Mouse (Mus musculus): ENCODE data around the gene Alpl. TPM values are rescaled to one million over a fixed set of nuclear protein-coding genes. Genes with fewer than 3 reads are reported as not detected.

The Alpl gene
- total and polyA plus RNA-seq, 3 experiments: not detected

GRCm38 (mm10) chr4:137704561-137704960, 91.6 kb downstream of the Alpl start:
- Histone ChIP-seq H3K36me3 (ENCODE audit: control insufficient read depth in 1 of 2, insufficient read depth in 2 of 2, low read length in 2 of 2) (peaks cover 0 to 5% of the 10 kb centered on the region in 2 experiments; a peak in 2 of 4 replicates), H3K79me2 (ENCODE audit: control insufficient read depth, insufficient read depth, low read length, poor library complexity) (no peaks in the 10 kb centered on the region; the same call in 1 of the 2 replicates), H3K9ac (ENCODE audit: control insufficient read depth, low read depth, low read length, poor library complexity, severe bottlenecking) (no peak overlapping the region), H3K27me3 (ENCODE audit: control insufficient read depth in 1 of 2, insufficient read depth in 2 of 2, low read length in 2 of 2) (no peaks in the 10 kb centered on the region), H3K4me1 (ENCODE audit: control insufficient read depth in 1 of 2, insufficient read depth in 2 of 2, low read length in 2 of 2) (peaks cover 9 to 20% of the 10 kb centered on the region in 2 experiments), H3K27ac (ENCODE audit: control insufficient read depth, low read depth, low read length) (no peak overlapping the region), H3K9me3 (replicated peaks; ENCODE audit: insufficient read depth, low read length) (no peaks in the 10 kb centered on the region), H3K4me3 (ENCODE audit: control insufficient read depth in 1 of 2, insufficient read depth in 1 of 2, low read depth in 2 of 2, low read length in 2 of 2) (no peak overlapping the region)
- TF ChIP-seq BHLHE40 (IDR thresholded peaks at IDR 0.05; ENCODE audit: borderline replicate concordance, low read depth, low read length) (no peak), TAL1 (IDR thresholded peaks at IDR 0.05; ENCODE audit: low read length) (no peak), USF2 (IDR thresholded peaks at IDR 0.05; ENCODE audit: borderline replicate concordance in 1 of 2, insufficient read depth in 1 of 2, low read depth in 1 of 2, low read length in 2 of 2) (no peak), MYB (IDR thresholded peaks at IDR 0.05; ENCODE audit: low read depth, low read length) (no peak), ZMIZ1 (IDR thresholded peaks at IDR 0.05; ENCODE audit: low read depth, low read length) (no peak), KAT2A (conservative IDR thresholded peaks at IDR 0.05; ENCODE audit: low read depth, low read length) (no peak), JUND (IDR thresholded peaks at IDR 0.05; ENCODE audit: low read depth, low read length) (no peak), ETS1 (IDR thresholded peaks at IDR 0.05; ENCODE audit: low read depth, low read length) (no peak), RCOR1 (IDR thresholded peaks at IDR 0.05; ENCODE audit: low read depth, low read length) (no peak)
- no peak for DNase-seq (ENCODE audit: low read depth, low spot score)

- Histone ChIP-seq H3K36me3 (ENCODE audit: control insufficient read depth in 1 of 2, insufficient read depth in 2 of 2, low read length in 2 of 2) (peaks cover 0 to 5% of the 10 kb centered on the region in 2 experiments; a peak in 2 of 4 replicates), H3K27ac (ENCODE audit: control insufficient read depth, low read depth, low read length) (no peak overlapping the region), H3K79me2 (ENCODE audit: control insufficient read depth, insufficient read depth, low read length, poor library complexity) (no peaks in the 10 kb centered on the region; the same call in 1 of the 2 replicates), H3K9me3 (replicated peaks; ENCODE audit: insufficient read depth, low read length) (no peaks in the 10 kb centered on the region), H3K4me1 (ENCODE audit: control insufficient read depth in 1 of 2, insufficient read depth in 2 of 2, low read length in 2 of 2) (peaks cover 9 to 20% of the 10 kb centered on the region in 2 experiments), H3K9ac (ENCODE audit: control insufficient read depth, low read depth, low read length, poor library complexity, severe bottlenecking) (no peak overlapping the region), H3K27me3 (ENCODE audit: control insufficient read depth in 1 of 2, insufficient read depth in 2 of 2, low read length in 2 of 2) (no peaks in the 10 kb centered on the region), H3K4me3 (ENCODE audit: control insufficient read depth in 1 of 2, insufficient read depth in 1 of 2, low read depth in 2 of 2, low read length in 2 of 2) (no peak overlapping the region)
- peak; percentile 69 for DNase-seq (ENCODE audit: low read depth, low spot score)
- peak; percentile 43; the same call in 1 of the 2 replicates for TF ChIP-seq GATA1 (IDR thresholded peaks at IDR 0.05; ENCODE audit: low read depth, low read length)
- no peak for TF ChIP-seq POLR2AphosphoS2 (IDR thresholded peaks at IDR 0.05; ENCODE audit: low read length)
- TF ChIP-seq TBP (IDR thresholded peaks at IDR 0.05; ENCODE audit: low read depth, low read length): 0 out of 2 replicates have a peak, but pooled peaks have one; percentile 25
Measured at GRCm38 (mm10) chr4:137703077-137703476, 93.1 kb downstream of the Alpl start.

- H3K79me2 ChIP-seq (ENCODE audit: control insufficient read depth, insufficient read depth, low read length, poor library complexity): no peaks in the 10 kb centered on the region
- DNase-seq (ENCODE audit: low read depth, low spot score): no peak
- no peak overlapping the region for H3K27ac ChIP-seq (ENCODE audit: control insufficient read depth, low read depth, low read length)
- no peaks in the 10 kb centered on the region for H3K9me3 ChIP-seq (replicated peaks; ENCODE audit: insufficient read depth, low read length)
- H3K9ac ChIP-seq (ENCODE audit: control insufficient read depth, low read depth, low read length, poor library complexity, severe bottlenecking): no peak overlapping the region
- H3K27me3 ChIP-seq (ENCODE audit: control insufficient read depth in 1 of 2, insufficient read depth in 2 of 2, low read length in 2 of 2): no peaks in the 10 kb centered on the region
- H3K36me3 ChIP-seq (ENCODE audit: control insufficient read depth in 1 of 2, insufficient read depth in 2 of 2, low read length in 2 of 2): peaks cover 0 to 6% of the 10 kb centered on the region in 2 experiments; a peak in 2 of 4 replicates
- H3K4me3 ChIP-seq (ENCODE audit: control insufficient read depth in 1 of 2, insufficient read depth in 1 of 2, low read depth in 2 of 2, low read length in 2 of 2): no peak overlapping the region
- TF ChIP-seq ZNF384 (IDR thresholded peaks at IDR 0.05; ENCODE audit: low read depth, low read length) (no peak), MXI1 (IDR thresholded peaks at IDR 0.05; ENCODE audit: low read depth, low read length) (no peak), GABPA (IDR thresholded peaks at IDR 0.05; ENCODE audit: low read depth, low read length) (no peak), HCFC1 (IDR thresholded peaks at IDR 0.05; ENCODE audit: low read depth, low read length) (no peak)
- H3K4me1 ChIP-seq (ENCODE audit: control insufficient read depth in 1 of 2, insufficient read depth in 2 of 2, low read length in 2 of 2): peaks cover 9 to 12% of the 10 kb centered on the region in 2 experiments
Measured at GRCm38 (mm10) chr4:137700960-137701359, 95.2 kb downstream of the Alpl start.
